ENCODE assay signal across 29 mouse cellular contexts in genomic region chr13:109790045-109790715, GRCm38 (mm10).
DNase-seq lines count a peak whose midpoint lies in the region; ATAC-seq and TF ChIP-seq lines count a peak whose summit lies in the region.
"Had no signal": no experiment of that assay in that cellular context is flagged by ENCODE, and none has a peak within 500 bp of the region (broad histone marks: within the 10 kb centered on the region; RNA-seq: fewer than 3 reads in every experiment).

No protein-coding gene starts in this region.

- H3K79me2 ChIP-seq in liver, adult 2 months (ENCODE audit: control insufficient read depth, insufficient read depth, low read length): no peaks in the 10 kb centered on the region

- H3K4me2 ChIP-seq in liver, embryonic 12.5 days: no peak overlapping the region
- H3K4me2 ChIP-seq: embryonic facial prominence, embryonic 15.5 days; hindbrain, embryonic 15.5 days; liver, embryonic 13.5 days; midbrain, embryonic 12.5 days; neural tube, embryonic 15.5 days; stomach, embryonic 15.5 days had no signal

- TF ChIP-seq CTCF in gastrocnemius, adult 2 months (IDR thresholded peaks at IDR 0.05): no peak
- no peak for TF ChIP-seq CTCF in liver, adult 2 months (IDR thresholded peaks at IDR 0.05; ENCODE audit: low read depth, low read length)

- intact Hi-C loops in gastrocnemius, adult 2 months (cut with DNase I): no loop called here

- no peak for TF ChIP-seq POLR2A in liver, adult 2 months (IDR thresholded peaks at IDR 0.05; ENCODE audit: extremely low read depth, insufficient read depth, low read length)

- 51% methylated on average over 8 of the region's 8 CpGs for WGBS in liver, adult 2 months
- 80% methylated on average over 8 of the region's 8 CpGs for WGBS in liver, embryonic 12.5 days (ENCODE audit: insufficient replicate concordance)

- peak overlapping the region; percentile 73 for H3K27ac ChIP-seq in gastrocnemius, adult 2 months
- H3K27ac ChIP-seq in liver, adult 2 months (replicated peaks; ENCODE audit: insufficient read depth, low read depth, low read length): no peak overlapping the region
- H3K27ac ChIP-seq in liver, embryonic 12.5 days: no peak overlapping the region
- peak overlapping the region; percentile 35 for H3K27ac ChIP-seq in brown adipose tissue, adult 24 weeks (replicated peaks; ENCODE audit: low read depth, low read length)
- H3K27ac ChIP-seq: embryonic facial prominence, embryonic 15.5 days; heart, adult 2 months; hindbrain, embryonic 15.5 days; limb, embryonic 10.5 days; liver, embryonic 13.5 days; midbrain, embryonic 12.5 days; neural tube, embryonic 15.5 days; stomach, embryonic 15.5 days had no signal

- no peaks in the 10 kb centered on the region for H3K27me3 ChIP-seq in liver, adult 2 months (ENCODE audit: control insufficient read depth, insufficient read depth, low read length)
- H3K27me3 ChIP-seq in liver, embryonic 12.5 days (replicated peaks): no peaks in the 10 kb centered on the region
- H3K27me3 ChIP-seq: CH12.LX; embryonic facial prominence, embryonic 15.5 days; hindbrain, embryonic 15.5 days; liver, embryonic 13.5 days; midbrain, embryonic 12.5 days; neural tube, embryonic 15.5 days; Patski; stomach, embryonic 15.5 days had no signal

- no peak for DNase-seq in gastrocnemius, adult 2 months
- DNase-seq in gastrocnemius, adult 8-10 months (ENCODE audit: low spot score in 2 of 2): no peak
- DNase-seq in liver, adult 2 months (ENCODE audit: extremely low read depth, low read depth, low spot score): peak; percentile 28
- peak; percentile 26 for DNase-seq in lung, postnatal 25 days (ENCODE audit: low spot score)
- DNase-seq in adrenal gland, postnatal 10 days: no peak
- DNase-seq: adrenal gland, adult 2 months; B cell, adult 2 months; cerebellum, adult 18-20 months; cerebellum, postnatal 14 days; embryo, embryonic 11 days; gastrocnemius, postnatal 14 days; heart, adult 2 months; heart, postnatal 36 days; liver, embryonic 13.5 days; right cerebral cortex, adult 18-20 months; right cerebral cortex, postnatal 4 days; thymus, postnatal 25 days had no signal

- H3K9ac ChIP-seq in liver, adult 2 months (ENCODE audit: low read depth, low read length): no peak overlapping the region
- H3K9ac ChIP-seq in liver, embryonic 12.5 days: no peak overlapping the region
- H3K9ac ChIP-seq: embryonic facial prominence, embryonic 15.5 days; hindbrain, embryonic 15.5 days; liver, embryonic 13.5 days; midbrain, embryonic 12.5 days; neural tube, embryonic 15.5 days; stomach, embryonic 15.5 days had no signal

- no peaks in the 10 kb centered on the region for H3K9me3 ChIP-seq in liver, embryonic 12.5 days (replicated peaks)
- H3K9me3 ChIP-seq: embryonic facial prominence, embryonic 15.5 days; G1E; hindbrain, embryonic 15.5 days; limb, embryonic 10.5 days; liver, embryonic 13.5 days; midbrain, embryonic 12.5 days; neural tube, embryonic 15.5 days; stomach, embryonic 15.5 days had no signal

- no peaks in the 10 kb centered on the region for H3K4me1 ChIP-seq in liver, adult 2 months (ENCODE audit: control insufficient read depth, insufficient read depth, low read length)
- no peaks in the 10 kb centered on the region for H3K4me1 ChIP-seq in liver, embryonic 12.5 days
- peaks cover 2% of the 10 kb centered on the region; the same call in 1 of the 2 replicates for H3K4me1 ChIP-seq in brown adipose tissue, adult 24 weeks (ENCODE audit: control insufficient read depth, insufficient read depth, insufficient read length, low read length)
- H3K4me1 ChIP-seq: embryonic facial prominence, embryonic 15.5 days; hindbrain, embryonic 15.5 days; liver, embryonic 13.5 days; neural tube, embryonic 15.5 days; stomach, embryonic 15.5 days had no signal

- no peaks in the 10 kb centered on the region for H3K36me3 ChIP-seq in liver, adult 2 months (ENCODE audit: control insufficient read depth, insufficient read depth, low read length)
- H3K36me3 ChIP-seq in liver, embryonic 12.5 days: peaks cover 16% of the 10 kb centered on the region
- H3K36me3 ChIP-seq: embryonic facial prominence, embryonic 15.5 days; hindbrain, embryonic 15.5 days; limb, embryonic 10.5 days; midbrain, embryonic 12.5 days; neural tube, embryonic 15.5 days; stomach, embryonic 15.5 days had no signal

- ATAC-seq in liver, embryonic 12.5 days: no peak
- ATAC-seq: forebrain, embryonic 14.5 days; Patski had no signal

- no peak overlapping the region for H3K4me3 ChIP-seq in gastrocnemius, adult 2 months
- no peak overlapping the region for H3K4me3 ChIP-seq in liver, adult 2 months (ENCODE audit: insufficient read depth, low read depth, low read length)
- H3K4me3 ChIP-seq in liver, embryonic 12.5 days: no peak overlapping the region
- H3K4me3 ChIP-seq in brown adipose tissue, adult 24 weeks (ENCODE audit: insufficient read depth, low read depth, low read length): no peak overlapping the region
- H3K4me3 ChIP-seq: embryonic facial prominence, embryonic 15.5 days; heart, adult 2 months; hindbrain, embryonic 15.5 days; limb, embryonic 10.5 days; liver, embryonic 13.5 days; midbrain, embryonic 12.5 days; neural tube, embryonic 15.5 days; stomach, embryonic 15.5 days had no signal

Comparison
In these comparisons a context has a peak if more than half of its experiments do, and no peak if none do; other contexts are left out.
1. DNase-seq: peak in liver, adult 2 months (single experiment) and lung, postnatal 25 days (single experiment); none in gastrocnemius, adult 2 months (single experiment), gastrocnemius, adult 8-10 months (0 of 2) and adrenal gland, postnatal 10 days (single experiment).
2. H3K27ac ChIP-seq: peak in gastrocnemius, adult 2 months (single experiment) and brown adipose tissue, adult 24 weeks (single experiment); none in liver, adult 2 months (single experiment) and liver, embryonic 12.5 days (single experiment).